Mouse (Mus musculus) olfactory bulb, adult 2 months (tissue): ENCODE data around the gene Npm1. TPM values are rescaled to one million over a fixed set of nuclear protein-coding genes. Genes with fewer than 3 reads are reported as not detected.

Experiments used
- H3K27ac ChIP-seq: fragments of 200-500 bp; 2 replicates; pipeline ENCODE4 v1.5.1; 2012; ENCODE audit warnings: low read depth, low read length; ENCODE audit not compliant: insufficient read depth
- H3K4me1 ChIP-seq: fragments of 200-500 bp; 2 replicates; pipeline ENCODE4 v1.6.1; 2012; ENCODE audit warnings: low read length; ENCODE audit not compliant: control insufficient read depth, insufficient read depth
- H3K4me3 ChIP-seq: fragments of 200-500 bp; 2 replicates; pipeline ENCODE4 v1.5.1; 2012; ENCODE audit warnings: mild to moderate bottlenecking, low read depth, low read length, moderate library complexity; ENCODE audit not compliant: insufficient read depth
- CTCF ChIP-seq: fragments of 200-500 bp; IDR thresholded peaks from 2 replicates; pipeline ENCODE4 v1.5.1; 2012; ENCODE audit warnings: low read depth, mild to moderate bottlenecking, low read length, moderate library complexity; ENCODE audit not compliant: insufficient read depth
- POLR2A ChIP-seq: fragments of 200-500 bp; IDR thresholded peaks from 2 replicates; pipeline ENCODE4 v1.6.1; 2012; ENCODE audit warnings: mild to moderate bottlenecking, low read depth, low read length, moderate library complexity; ENCODE audit not compliant: insufficient read depth
- WGBS: fragments of 180-500 bp; shearing (Covaris S2); methylation state at CpG from one replicate; pipeline ENCODE4 v1.1.7; 2018; 5-methylcytosine and 5-hydroxymethylcytosine counted together
- polyA plus RNA-seq: library from polyadenylated mRNA; stranded (reverse); fragments of >200 nt; gene quantifications from 2 replicates; pipeline ENCODE4 v1.2.4, GENCODE M21; 2012; ENCODE audit warnings: low replicate concordance; ENCODE audit not compliant: missing spikeins, insufficient read depth, insufficient read length

Gene Npm1
- polyA plus RNA-seq, 1 experiment, result 551 TPM

- H3K27ac ChIP-seq, result no peak overlapping the region
- TF ChIP-seq POLR2A (no peak), CTCF (no peak)
- 78% methylated on average over 13 of the region's 13 CpGs for WGBS
- H3K4me1 ChIP-seq, result peaks cover 5% of the 10 kb centered on the region
- no peak overlapping the region for H3K4me3 ChIP-seq
Measured at GRCm38 (mm10) chr11:33103291-33103943, 59.6 kb downstream of the Npm1 start.

Other genes with a start within 250 kb of the Npm1 start
- gene Fgf18, start 15.8 kb downstream of the Npm1 start, polyA plus RNA-seq, result not detected in 2 replicates
- gene Tlx3, start 40.4 kb upstream of the Npm1 start, polyA plus RNA-seq, result not detected in 2 replicates
- not detected in 2 replicates for gene Gm12117, start 113.5 kb upstream of the Npm1 start, polyA plus RNA-seq